Mouse (Mus musculus) bone marrow, adult 2 months (tissue): ENCODE measurements at regions not wholly inside any gene's neighbourhood (a gene's known extent, or its start where the extent isn't known, plus 50 kb on each side); places are given as distances from the start of the nearest gene placed in this dataset.

Source experiments
- CTCF ChIP-seq: fragments of 200-500 bp; IDR thresholded peaks from 2 replicates; pipeline ENCODE4 v1.5.1; 2011; ENCODE audit warnings: low read length, control low read depth; ENCODE audit not compliant: control insufficient read depth, insufficient read depth
- POLR2A ChIP-seq: fragments of 200-500 bp; IDR thresholded peaks from 2 replicates; pipeline ENCODE4 v1.6.1; 2011; ENCODE audit warnings: low read depth, mild to moderate bottlenecking, control low read depth, low read length, borderline replicate concordance; ENCODE audit not compliant: control insufficient read depth

GRCm38 (mm10) chr17:9907077-9907476 lies 237.6 kb upstream of the Pabpc6 start:
- TF ChIP-seq POLR2A (no peak), CTCF (no peak)
